Mouse (Mus musculus) cerebellum, adult 11-12 months (tissue): ENCODE data around the gene Pou2af1.

Source experiments
- DNase-seq: peaks from one replicate; pipeline ENCODE4 v3.0.0; 2022

Gene Pou2af1

DNA sequence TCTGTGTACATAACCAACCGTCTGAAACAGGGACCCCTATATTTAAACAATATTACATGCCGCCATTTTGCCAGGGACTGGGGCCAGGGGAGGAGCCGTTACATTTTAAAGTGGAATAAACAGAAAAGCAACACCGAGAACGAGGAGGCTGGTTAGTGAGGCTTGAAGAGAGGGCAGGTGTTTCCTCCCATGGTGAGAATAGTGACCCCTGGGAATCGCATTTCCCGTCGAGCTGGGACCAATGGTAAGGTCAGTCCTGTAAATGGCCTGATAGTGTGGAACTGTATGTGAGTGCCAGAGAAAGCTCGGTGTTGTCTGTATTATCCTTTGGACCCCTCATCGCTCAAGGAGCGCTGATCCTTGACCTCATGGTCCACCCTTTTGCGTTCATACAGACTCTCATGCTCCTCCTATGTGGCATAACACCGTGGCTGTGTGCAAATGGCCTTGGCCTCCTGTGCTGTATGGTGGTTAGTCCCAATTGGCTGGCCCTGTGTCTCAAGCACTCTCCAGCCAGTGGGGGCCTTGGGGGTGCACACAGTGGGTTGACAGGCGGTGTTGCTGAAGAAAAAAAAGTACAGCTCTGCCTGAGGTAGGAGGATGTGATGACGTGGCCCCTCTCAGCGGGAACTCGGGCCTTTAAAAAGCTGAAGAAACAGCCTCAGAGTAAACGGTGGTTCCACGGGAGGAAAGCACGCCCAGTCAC, at the start of gene Pou2af1:
Gene Pou2af1, plus strand, starts transcription at position 686 of the 706 bp plus-strand sequence.
- DNase-seq: no peak

DNA sequence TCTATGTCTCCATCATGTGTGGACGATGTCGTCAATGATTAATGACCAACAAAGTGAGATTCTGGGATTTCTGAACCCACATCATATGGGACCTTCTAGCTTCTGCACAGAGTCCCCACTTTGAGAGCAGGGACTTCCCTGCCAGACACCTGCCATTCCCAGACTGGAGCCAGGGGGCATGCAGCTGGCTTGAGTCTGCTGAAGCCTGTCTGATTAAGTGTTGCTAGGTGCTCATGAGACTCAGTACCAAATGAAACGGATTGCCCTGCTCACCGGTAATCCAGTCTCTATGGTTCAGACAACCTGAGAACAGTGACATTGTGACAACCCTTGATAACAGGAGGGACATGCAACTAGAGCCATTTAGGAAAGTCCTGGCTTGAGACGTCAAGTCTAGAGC, 49.5 kb upstream of the Pou2af1 start:
- no peak for DNase-seq

DNA sequence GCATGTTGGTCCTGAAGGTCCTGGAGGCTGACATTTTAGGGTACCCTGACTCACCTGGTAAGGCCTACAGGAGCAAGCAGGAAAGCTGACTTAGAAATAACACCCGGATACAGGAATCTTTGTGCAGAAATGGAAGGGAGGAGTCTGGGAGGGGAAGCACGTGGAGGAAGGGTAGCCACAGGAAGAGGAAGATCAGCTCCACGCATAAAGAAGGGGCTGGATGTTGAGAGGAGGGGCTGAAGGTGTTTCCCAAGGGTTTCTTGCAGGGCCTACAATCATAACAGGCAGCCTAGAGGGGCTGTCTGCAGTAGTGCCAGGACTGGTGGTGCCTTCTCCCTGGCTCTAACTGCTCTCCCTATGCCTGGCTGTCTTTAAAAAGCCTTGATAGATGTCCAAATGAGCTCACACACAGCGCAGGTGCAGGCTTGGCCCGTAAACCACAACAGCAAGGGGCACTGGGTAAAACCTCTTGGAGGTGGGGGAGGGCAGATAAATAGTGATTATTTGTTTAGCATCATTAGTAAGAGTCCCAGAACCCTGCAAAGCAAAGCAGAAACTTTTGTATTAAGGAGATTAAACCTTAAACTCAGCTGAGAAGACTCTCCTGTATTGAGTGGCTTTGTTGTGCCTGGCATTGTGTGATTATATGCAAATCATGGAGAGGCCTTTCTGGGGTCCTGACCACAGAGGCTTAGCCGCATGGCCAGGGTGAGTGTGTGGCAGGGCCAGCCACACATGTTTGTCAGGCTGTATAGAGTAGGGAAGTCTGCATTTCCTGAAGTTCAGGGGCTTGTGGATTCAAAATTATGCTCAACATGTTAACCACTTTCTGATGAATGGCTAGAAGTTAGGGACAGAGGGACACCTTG, 48.0 kb upstream of the Pou2af1 start, which contains the start of gene Gm32742:
Gene Gm32742, minus strand, starts transcription at position 206 of the 869 bp plus-strand sequence.
- no peak for DNase-seq

DNA sequence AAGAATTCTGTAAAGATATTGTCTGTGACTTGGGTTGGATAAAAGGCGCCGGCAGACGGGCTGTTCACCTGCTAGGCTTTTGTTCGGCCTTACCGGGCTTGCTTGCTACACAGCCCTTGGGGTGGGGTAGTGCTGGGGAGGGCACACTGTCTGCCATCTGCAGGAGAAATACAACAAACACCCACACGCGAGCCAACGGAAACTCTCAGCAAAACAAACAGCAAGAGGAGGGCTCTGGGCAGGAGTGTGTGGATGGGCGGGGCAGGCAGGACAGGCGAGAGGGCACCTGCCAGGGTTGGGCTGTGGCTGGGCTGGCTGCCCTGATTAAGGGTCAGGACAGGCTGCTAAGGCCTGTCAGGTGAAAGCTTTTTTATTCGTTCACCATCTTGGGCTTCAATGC, 45.6 kb upstream of the Pou2af1 start:
- no peak for DNase-seq

DNA sequence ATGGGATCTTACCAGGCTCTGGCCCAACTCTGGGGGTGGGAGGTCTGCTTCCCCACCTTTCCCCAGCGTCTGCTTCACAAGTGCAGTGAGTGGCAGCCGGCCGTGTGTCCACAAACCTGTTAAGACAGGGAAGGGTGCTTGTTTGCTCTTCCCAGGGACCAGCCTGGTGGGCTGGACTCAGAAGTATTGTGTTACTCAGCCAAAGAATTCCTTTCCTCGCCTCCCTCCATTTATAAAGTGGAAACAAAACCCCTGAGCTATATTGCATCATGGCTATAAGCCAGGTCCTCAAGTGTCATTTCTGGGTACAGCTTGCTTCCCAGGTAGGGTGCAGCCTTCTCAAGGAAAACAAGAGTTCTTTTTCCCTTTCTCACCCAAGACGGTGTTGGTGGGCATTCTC, 44.8 kb upstream of the Pou2af1 start:
- DNase-seq: no peak

DNA sequence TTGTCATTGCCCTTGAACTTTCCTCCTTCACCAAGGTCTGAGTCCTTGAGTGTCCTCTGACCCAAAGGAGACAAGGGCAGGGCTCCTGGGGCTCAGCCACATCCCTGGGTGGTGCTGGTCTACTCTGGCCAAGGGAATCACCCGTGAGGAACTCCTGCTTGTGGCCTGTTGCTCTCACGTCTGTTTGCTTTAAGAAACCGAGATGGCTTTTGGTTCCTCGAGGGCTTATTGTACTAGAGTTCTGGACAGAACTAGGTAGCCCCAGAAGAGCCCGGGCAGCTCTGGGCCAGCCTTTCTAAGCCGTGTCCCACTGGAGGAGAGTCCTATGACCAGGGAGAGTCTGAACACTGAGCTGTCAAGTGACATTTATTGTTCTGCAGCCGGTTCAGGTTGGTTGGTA, 44.4 kb upstream of the Pou2af1 start:
- DNase-seq: no peak

DNA sequence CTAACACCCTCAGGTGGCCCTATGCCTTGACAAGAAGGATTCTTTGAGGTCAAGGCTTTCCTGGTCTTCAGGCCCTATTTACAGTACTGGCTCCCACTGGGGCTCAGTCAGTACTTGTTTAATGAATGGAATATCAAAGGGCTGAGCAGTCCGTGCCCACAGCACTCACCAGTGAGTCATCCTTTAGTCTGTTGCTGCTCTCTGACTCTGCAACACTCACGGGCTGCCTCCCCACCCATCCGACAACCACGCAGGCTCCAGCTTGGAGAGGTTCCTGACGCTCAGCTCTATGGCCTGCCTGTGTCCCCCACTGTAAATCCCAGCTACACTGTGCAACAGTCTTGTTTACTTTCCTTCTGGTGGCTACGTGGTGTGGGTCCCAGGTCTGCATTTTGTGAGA, 43.2 kb upstream of the Pou2af1 start:
- no peak for DNase-seq

DNA sequence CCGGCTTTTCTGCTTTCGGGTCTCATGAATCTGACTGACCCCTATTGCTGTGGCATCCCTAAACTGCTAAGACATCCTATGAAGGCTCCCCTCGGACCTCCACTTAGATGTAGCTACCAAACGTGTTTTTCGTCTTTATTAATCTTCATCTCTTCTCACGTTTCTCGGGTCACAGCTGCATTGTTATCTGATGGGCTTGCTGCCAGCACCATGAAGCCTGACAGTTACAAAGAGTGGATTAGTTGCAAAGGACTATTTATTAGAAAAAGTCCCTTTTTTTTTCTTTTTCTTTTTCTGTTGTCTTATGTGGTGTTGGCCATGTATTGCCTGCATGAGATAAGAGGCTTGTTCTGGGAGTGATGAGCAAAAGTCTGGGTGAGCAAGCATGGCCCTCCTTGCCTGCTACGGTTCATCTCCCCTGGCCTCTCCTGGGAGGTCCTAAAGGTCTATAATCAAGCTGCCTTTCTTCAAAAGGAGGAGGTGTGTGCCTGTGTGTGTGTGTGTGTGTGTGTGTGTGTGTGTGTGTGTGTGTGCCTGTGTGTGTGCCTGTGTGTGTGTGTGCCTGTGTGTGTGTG, 38.5 kb upstream of the Pou2af1 start:
- DNase-seq: no peak

DNA sequence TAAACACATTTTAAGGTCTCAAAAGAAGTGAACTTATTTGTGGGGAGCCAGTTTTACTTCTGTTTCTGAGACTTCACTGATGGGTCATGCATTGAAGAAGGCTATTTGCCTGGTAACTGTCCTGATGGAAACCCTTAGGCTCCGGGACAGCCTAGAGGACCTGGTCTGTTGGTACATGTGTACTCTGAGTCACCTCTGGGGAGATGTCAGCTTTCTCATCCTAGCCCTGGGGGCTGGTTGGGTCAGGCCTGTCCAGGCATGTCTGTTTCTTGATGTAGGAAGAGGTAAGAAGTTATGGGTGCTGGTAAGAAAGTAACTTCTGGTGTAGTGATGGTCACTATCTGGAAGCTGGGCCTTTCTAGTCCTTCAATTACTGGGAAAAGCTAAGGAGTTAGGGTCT, 37.8 kb upstream of the Pou2af1 start:
- DNase-seq: no peak

DNA sequence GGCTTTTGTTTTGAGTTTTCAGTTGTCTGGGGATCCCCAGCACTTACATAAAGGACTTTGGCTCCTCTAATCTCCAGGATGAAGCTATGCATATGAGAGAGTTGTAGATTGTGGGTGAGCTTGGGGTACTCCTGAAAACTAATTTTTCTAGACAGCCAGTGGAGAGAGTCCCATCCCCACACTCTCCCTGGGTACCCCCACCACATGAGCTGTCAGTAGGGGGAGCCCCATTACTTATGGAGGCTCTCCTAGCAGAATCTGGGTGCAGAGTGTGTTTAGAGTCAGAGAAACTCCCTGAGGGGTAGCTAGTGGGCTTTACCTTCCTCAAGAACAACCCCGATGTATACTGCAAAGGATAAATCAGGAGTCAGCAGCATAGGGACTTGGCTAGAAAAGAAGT, 35.2 kb upstream of the Pou2af1 start:
- no peak for DNase-seq

DNA sequence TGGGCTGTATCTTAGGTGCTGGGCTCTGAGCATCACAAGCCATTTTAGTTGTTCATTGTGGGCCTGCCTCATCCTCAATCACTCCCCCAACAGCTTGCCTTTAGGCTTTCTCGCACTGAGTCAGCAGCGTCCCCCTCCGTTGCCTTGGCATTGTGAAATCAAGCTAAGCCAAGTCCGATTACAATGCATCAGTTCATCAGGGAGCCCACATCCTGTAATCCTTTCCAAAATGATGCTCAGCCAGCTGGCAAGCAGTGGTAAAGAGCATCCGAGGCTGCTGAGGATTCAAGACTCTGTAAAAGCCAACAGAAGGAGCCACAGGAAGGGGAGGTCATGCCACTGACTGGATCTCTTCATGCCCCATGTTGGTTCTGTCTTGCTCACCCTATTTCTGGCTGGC, 32.9 kb upstream of the Pou2af1 start:
- DNase-seq: peak; percentile 90

DNA sequence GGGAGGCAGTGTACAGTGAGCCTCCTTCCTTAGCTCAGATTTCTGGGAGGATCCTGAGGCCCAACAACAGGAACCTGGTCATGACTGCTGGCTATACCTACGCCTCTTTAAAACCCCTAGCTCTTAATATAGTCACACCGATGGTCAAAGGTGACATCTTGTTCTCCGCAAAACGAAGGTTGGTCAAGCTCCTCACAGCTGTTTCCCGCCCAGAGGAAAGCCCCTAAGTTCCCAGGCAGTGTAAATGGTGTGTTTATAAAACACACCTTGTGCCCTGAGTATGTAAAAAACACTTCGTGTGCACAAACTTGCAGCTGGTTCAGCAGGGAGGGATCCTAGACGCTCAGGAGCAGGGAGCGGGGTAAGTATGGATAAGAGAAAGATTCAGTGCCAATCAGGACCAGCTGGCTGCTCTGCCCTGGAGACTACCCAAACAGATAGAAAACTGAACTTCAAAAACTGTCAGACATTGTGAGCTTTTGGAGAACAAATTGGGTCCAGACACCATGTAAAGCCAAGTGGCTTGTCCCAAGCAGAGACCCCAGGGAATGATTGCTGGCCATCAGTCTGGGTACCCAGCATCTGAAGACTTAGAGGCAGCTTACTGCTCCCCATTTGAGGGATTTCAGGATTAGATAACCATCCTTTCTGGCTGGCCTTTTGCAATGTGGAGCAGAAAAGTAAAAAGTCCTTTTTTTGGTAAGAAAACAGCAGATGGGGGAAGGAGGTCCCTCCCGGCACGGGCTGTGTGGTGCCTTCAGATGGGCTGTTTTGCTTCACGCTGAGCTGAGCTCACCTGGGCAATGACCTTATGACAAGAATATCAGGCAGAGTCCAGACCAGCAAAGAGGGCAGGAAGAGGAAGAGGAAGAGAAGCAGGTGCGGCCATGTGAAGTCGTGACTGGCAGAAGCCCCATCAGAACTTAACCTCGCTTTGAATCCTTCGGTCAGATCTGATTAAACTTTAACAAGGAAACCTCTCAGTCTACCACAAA, 30.5 kb upstream of the Pou2af1 start:
- no peak for DNase-seq

DNA sequence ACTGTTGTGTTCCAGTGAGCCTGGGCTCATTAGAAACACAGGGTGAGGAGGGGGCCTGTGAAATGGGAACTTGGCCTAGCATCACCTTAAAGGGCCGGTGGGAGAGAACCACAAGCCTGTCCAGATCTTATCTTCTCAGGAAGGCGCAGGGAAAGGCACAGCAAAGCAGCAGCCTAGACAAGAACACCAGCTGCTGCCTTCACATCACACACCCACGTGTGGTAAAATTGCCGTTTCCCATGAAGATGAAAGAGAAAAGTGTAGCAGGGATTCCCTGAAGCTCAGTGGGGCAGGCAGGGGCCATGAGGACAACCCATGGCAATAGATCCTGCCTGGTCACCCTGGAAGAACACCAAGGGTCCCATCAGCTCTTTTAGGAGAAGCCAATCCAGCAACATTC, 28.1 kb upstream of the Pou2af1 start:
- DNase-seq: no peak

DNA sequence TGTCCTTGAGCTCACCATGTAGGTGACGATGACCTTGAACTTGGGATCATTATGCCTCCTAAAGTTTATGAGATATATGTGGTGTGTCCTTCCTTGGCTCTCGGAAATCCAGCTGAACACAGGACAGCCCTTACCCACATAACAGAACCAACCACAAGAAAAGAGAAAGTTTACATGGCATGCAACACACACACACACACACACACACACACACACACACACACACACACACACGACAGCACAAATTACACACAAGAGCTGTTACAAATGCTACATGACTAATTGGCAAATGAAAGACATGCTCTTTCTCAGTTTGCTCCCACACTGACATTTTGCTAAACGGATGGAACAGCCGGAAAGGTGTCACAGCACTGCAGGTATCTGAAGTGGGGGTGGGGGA, 27.6 kb upstream of the Pou2af1 start:
- DNase-seq: no peak

DNA sequence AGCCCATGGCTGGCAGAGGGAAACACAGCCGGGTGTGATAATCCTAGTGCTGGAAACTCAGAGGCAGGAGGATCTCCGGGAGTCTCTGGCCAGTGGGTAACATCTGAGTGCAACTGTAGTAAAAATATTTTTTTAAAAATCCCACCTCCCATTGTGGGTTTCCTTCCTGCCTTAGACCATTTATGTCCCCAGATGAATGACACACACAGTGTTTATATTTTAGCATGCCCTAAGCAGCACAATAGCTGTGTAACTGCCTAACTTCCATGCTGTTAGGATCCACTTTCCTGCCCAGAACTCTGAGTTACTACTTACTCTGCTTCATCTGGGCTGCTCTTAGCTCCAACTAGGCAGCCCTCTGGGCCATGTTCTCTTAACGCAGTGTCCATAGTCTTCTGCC, 22.9 kb upstream of the Pou2af1 start:
- no peak for DNase-seq

DNA sequence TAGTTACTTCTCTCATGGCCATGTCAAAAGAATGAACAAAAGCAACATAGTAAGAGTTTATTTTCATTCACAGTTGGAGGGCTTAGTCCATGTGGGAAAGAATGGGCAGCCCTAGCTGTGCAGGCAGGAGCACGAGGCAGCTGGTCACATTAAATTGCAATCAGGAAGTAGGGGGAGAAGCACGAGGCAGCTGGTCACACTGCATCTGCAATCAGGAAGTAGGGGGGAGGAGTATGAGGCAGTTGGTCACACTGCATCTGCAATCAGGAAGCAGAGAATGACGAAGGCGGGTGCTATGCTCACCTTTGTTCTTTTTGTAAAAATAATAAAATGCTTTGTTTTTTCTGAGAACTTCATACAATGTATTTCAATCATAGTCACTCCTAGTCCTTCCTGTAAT, 18.7 kb upstream of the Pou2af1 start:
- DNase-seq: no peak

DNA sequence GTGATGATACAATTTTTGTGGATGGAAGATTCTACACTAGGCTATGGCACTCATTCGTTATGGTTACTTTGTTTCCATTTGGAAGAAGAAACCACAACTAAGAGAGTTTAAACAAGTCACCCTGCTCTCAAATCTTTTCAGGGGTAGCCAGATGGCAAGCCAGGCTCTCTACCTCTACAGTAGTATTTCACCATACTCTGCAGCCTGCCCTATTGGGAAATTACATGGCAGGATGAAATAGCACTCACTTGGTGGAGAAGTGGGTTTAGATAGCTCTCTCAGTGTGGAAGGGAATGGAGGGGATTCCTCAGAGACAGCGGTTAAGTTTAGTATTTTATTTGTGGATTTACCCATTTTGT, 4.6 kb upstream of the Pou2af1 start:
- DNase-seq: no peak

DNA sequence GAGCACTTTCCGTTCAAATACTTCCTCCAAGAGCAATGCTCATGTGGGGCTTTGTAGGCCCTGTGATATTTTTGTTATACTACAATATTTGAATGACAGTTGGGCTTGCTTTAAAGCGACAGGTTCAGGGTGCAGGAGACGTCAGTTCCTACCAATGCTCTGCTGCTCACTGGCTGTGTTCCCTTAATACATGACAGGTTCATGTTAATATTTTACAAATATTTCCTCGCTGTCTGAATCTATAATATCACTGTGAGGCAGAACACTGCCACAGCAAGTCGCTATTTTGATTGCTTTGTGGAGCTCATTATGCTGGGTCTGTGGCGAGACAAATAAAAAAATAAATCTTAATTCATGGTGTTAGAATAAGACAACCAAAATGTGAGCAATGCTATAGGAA, 2.3 kb upstream of the Pou2af1 start:
- DNase-seq: no peak

DNA sequence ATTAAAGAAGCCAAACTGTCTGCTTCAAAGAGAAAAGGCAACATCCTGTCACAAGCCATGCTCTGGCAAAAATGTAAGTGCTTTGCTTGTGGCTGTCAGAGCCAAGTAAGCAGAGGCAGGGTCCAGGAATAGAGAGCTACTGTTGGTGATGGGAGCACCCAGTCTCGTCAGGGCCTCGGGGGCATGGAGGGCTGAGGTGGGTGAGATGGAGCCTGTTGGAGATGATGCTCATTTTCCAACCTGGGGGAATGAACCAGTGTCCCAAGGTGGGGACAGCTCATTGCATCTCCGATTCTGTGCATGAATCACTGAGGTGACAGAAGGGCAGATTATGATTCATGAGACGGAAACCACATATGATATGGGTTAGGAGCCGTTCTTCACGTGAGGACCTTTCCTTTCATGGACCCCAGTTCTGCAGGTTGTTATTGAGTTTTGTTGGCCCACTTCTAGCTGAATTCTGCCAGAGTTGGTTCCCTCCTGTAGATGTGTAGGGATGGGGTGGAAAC, 275 bp downstream of the Pou2af1 start:
- DNase-seq: no peak

DNA sequence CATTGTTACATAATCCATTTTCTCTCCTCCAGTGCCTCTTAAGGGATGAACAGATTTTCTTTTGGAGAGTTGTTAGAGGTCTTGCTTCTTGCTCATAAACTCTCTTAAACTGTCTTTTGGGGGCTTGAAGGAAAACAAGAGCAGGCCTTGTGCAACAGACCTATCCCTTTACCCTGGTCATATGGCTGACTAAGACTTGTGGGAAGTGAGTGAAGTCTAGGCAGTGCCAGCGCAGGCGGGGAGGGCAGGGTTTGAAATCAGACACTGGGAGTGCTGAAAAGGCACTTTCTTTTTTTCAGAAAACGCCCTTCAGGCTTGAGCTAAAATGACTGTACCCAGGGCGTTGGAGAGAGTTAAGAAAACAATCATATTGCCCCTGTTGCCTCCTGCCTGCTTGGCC, 1.8 kb downstream of the Pou2af1 start:
- DNase-seq: no peak

DNA sequence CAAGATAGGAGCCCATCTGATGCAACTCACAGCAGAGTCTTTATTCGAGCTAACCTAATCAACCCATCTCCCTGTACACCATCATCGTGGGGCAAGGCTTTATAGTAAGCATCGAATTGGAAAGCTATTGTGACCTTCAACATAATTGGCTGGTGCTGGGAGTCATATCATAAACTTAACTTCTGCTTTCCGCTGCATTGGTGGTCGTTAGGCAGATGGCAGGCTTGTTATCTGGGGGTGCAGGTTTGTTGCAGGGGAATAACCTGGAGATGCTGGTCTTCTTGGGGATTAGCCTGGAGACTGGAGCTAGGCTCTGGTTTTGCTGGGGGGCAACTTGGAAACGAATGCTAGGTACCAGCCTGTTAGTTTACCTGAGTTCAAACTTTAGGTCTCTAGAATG, 2.4 kb downstream of the Pou2af1 start:
- DNase-seq: no peak

DNA sequence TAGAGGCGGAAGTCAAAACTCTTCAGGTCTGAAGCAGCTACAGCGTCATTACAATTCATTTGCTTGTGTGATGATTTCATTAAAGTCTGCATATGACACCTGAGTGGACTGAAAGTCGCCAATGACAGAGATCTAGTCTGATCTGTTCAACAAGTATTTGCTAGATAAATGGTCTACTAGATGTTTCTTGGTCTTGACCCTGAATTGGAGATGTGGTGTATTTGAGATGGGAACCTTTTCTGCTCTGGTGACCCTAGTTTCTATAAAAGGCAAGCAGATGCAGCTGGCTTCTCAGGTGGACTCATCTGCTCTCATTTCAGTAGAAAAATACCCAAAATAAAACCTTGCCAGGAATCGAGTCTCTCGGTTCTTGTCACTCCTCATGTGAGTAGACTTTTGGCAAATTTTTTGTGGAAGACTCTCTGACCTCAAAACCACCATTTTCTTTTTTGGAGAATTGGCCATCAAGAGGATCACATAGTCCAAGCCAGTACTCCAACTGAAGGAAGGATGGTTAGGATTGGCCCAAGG, 12.2 kb downstream of the Pou2af1 start:
- no peak for DNase-seq
